Mouse (Mus musculus) left cerebral cortex, postnatal 14 days (tissue): ENCODE results near the gene Pde10a. TPM values are rescaled to one million over a fixed set of nuclear protein-coding genes. Genes with fewer than 3 reads are reported as not detected.

ENCODE experiments used
- DNase-seq, 2 experiments: peaks; one replicate each; pipeline ENCODE4 v3.0.0; 2021 to 2022; ENCODE audit warnings: low spot score in 2 of 2, mixed read lengths in 1 of 2
- intact Hi-C: fragments of 180-260 bp; cut with DNase I; formaldehyde crosslinking; loops from one replicate; pipeline ENCODE4 v1.15.1; 2025
- total RNA-seq, 2 experiments: library from RNA; stranded (reverse); gene quantifications; 2 replicates each; pipeline ENCODE4 v1.2.3; 2021

The Pde10a gene
- total RNA-seq, 2 experiments from 2014 or later, result 54.4 to 81.4 TPM

DNA sequence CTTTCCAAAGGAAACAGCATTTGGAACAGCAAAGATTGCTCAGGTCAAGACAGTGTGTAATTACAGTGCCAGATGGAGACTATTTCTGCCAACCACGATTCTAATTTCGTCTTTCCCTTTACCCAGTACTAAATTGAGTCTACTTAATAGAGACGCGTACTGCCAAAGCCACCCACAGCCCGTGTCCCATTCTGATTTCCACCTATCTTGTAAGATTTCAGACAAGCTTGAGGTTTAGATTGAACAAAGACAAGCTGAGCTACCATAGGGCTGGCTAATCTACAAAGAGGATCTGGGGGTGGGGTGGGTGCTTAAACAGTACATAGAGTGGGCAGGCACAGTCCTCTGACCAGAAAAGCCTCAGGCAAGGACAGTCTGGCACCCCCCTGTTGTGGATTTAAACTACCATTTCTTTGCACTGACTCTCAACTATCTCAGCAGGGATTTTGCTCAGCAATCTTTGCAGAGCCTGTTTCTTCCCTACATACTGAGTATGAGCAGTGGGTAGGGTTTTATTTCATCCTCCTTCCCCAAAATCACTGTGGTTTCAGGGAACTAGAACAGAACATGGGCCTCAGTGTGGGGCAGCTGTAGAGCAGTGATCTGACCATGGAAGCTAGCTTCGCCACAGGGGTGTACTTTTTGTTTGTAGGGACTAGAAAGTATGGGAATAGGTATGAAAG, 507.3 kb downstream of the Pde10a start:
- intact Hi-C loops, result loop anchor here (5.0 to 10.0 kb wide), 3 partner anchors 115 to 722 kb away; no protein-coding TSS in a partner anchor

DNA sequence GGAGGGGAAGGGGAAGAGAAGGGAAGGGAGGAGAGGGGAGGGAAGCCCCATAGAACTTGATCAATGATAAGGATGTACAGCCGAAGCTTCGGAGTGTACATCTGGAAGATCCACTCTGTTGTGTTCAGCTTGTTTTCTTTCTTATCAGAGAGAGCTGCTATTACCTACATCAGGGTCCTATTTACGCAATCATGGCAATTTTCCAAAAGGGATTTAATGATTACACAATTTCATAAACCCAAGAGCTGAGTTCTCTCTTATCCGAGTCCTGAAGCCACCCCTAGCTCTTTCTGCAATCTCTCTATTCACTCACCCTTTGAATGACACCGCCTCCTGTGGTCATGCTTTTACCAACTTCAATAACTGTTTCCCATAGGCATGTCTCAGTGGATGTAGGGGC, 508.3 kb downstream of the Pde10a start:
- intact Hi-C loops, result loop anchor here (5.0 to 10.0 kb wide), 3 partner anchors 114 to 721 kb away; no protein-coding TSS in a partner anchor
- DNase-seq, result no peak

More for the DNA sequence above, 507.3 kb downstream of the Pde10a start:
- peak; percentile 18 to 29 for DNase-seq

DNA sequence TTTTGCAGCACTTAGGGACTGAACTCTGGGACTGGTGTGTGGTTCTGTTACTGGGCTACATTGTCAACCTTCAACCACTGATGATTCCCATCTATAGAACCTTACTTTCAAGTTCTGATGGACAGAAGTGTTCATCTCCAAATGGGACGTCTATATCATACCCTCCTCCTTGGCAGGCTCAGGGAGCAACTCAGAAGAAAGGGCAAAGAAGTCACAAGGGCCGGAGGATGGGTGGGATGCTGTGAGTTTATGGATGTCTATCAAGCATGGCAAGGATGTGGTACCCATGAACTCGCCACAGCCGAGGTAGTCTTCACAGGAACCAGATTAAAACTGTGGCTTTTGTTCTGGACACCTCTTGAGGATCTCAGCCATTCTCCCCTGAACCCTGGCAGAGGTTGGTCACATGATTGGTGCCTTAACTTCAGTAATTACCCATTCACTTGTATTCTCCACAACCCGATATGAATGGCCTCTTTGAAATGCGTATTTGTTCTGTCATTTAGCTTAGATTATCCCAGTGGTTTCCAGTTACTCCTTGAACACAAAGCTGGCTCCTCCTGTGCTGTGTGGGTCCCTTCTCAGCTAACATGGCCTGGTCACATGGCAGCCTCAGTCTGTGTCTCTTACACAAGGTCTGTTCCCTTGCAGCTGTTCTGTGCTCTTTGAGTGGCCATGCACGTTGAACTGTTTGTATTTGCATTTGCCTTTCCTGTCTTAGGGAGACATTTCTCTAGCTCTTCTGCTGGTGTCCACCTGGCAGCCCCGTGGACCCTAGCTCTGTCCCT, 510.6 kb downstream of the Pde10a start:
- intact Hi-C loops, result loop anchor here (10.0 kb wide), 1 partner anchor 719 kb away; no protein-coding TSS in a partner anchor
- DNase-seq, result no peak

Other genes starting within 250 kb of the Pde10a start
- gene Mpc1, start 242.5 kb upstream of the Pde10a start, total RNA-seq, result 100 to 1,000 TPM; 193 to 205 TPM
- 10 to 100 TPM; 58.0 to 62.1 TPM for gene Sft2d1, start 214.3 kb upstream of the Pde10a start, total RNA-seq
- 10 to 100 TPM in 1 of 2 experiments, 1 to 10 TPM in 1; 7.2 to 12.3 TPM for gene Prr18, start 187.9 kb upstream of the Pde10a start, total RNA-seq
- under 1 TPM in 1 of 2 experiments, not detected in 1; 0.33 TPM for gene T2, start 169.4 kb upstream of the Pde10a start, total RNA-seq
- gene T, start 90.9 kb upstream of the Pde10a start, total RNA-seq, result not detected
- not detected for gene Gm17087, start 41.6 kb downstream of the Pde10a start, total RNA-seq